Mouse (Mus musculus) left cerebral cortex, postnatal 25 days (tissue): ENCODE results near the gene Hoxc4. TPM values are rescaled to one million over a fixed set of nuclear protein-coding genes. Genes with fewer than 3 reads are reported as not detected.
A peak's percentile ranks its signal among the peaks of the same experiment; 100 is the strongest.

Experiments used
- DNase-seq, 2 experiments: peaks; one replicate each; pipeline ENCODE4 v3.0.0; 2022; ENCODE audit warnings: low spot score in 2 of 2, mixed read lengths in 1 of 2
- intact Hi-C: fragments of 180-260 bp; cut with DNase I; formaldehyde crosslinking; loops from one replicate; pipeline ENCODE4 v1.15.1; 2025
- total RNA-seq, 2 experiments: library from RNA; stranded (reverse); gene quantifications; 2 replicates each; pipeline ENCODE4 v1.2.3; 2021

The Hoxc4 gene
- total RNA-seq, 2 experiments from 2014 or later = not detected

DNA sequence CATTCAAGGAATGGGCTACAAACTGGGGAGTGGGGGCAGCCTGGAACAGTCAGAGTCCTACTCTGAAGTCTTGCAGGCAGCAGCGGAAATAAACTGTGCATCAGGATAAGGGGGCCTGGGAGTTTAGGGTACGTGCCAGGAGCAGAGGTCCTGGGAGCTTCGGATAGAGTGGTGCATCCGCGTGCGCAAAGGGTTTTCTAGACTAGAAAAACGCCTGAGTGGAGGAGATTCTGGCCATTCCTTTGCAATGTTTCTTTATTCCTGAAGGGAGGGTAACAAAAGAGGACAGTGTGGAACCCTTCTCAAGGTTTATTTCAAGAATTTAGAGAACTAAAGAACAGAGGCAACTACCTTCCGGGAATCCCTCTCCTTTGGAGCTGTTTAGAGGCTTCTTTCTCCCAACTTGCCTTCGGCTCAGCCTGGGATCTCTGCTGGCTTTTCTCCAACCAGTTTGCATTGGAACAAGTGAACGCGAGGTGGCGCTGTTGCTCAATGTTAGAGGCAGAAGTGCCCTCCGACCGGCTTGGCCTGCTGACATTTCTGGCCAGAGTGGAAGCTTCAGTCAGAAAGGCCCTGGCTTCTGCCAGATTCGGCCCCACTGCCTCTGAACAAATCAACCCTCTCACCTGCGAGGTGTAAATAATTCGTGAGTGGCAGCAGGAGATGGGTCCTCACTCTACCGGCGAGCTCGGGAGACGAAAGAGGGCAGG, 31.5 kb upstream of the Hoxc4 start:
- DNase-seq = peak; percentile 78 to 82
- intact Hi-C loops = loop anchor here (2.0 to 10.0 kb wide), 2 partner anchors 186 to 292 kb away; no protein-coding TSS in a partner anchor

DNA sequence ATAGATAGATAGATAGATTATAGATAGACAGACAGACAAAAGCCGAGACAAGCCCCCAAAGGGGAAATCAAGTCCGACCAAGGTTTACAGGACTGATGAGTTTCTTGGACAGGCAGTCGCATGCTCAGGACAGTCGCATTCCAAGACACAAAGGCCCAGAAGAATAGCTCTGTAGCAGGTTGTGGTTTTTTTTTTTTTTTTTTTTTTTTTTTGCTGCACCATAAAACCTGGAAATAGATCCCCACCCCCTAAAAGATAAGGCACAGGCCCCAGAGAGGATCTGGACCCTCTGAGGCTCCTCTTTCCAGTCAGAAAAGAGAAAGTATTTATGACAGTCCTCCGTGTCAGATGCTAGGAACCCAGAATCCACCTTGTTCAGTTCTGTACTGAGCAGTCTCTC, 30.7 kb upstream of the Hoxc4 start:
- intact Hi-C loops = loop anchor here (10.0 kb wide), 1 partner anchor 293 kb away; no protein-coding TSS in a partner anchor
- DNase-seq = no peak

DNA sequence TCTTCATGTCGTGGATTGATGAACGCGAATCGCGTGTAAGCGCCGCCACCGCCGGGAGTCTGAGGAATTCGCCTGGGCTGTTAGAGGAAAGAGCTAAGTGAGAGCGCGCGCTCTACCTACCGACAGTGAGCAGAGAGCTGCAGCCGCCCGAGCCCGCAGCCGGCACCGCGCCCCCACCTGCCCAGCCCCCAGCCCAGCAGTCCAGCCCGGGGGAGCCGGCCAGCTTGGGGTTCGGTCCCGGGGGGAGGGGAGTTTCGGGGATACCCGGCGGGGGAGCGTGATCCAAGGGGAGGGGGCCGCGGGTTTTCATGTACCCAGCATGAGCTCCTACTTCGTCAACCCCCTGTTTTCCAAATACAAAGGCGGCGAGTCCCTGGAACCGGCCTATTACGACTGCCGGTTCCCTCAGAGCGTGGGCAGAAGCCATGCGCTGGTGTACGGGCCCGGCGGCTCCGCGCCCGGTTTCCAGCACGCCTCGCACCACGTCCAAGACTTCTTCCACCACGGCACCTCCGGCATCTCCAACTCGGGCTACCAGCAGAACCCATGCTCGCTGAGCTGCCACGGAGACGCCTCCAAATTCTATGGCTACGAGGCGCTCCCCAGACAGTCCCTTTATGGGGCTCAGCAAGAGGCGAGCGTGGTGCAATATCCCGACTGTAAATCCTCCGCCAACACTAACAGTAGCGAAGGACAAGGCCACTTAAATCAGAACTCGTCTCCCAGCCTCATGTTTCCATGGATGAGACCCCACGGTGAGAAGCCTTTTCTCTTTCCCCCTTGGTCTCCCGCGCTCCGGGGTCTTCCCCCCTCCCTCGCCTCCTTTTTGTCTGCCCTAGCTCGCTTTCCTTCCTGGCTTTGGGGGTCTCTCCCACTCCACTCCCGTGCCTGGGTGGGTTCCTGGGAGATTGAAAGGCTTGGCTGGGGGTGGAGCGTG, 28.0 kb upstream of the Hoxc4 start, which contains the start of gene Hoxc8:
Gene Hoxc8 (plus strand): TSS at position 147 of the 937 bp plus-strand sequence.
- intact Hi-C loops = no loop called here
- no peak for DNase-seq

DNA sequence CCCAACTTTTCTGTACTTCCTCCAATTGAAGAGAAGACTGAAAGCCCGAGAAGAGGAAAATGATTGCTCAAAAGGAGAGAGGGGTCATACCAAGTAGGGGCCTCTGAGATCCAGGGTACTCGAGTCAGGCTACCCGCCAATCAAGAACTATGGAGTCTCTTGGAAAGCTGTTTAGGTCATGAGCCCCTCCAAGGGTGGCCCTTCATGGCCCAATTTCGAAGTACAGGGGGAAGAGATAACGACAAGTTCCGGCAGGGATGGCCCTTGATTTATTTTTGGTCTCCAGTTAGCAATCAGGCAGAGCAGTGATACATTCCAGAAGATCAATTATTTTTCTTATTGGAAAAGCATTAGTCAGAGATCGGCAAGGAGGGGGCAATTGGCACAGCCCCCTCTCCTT, 27.0 kb upstream of the Hoxc4 start:
- no peak for DNase-seq
- intact Hi-C loops = no loop called here

DNA sequence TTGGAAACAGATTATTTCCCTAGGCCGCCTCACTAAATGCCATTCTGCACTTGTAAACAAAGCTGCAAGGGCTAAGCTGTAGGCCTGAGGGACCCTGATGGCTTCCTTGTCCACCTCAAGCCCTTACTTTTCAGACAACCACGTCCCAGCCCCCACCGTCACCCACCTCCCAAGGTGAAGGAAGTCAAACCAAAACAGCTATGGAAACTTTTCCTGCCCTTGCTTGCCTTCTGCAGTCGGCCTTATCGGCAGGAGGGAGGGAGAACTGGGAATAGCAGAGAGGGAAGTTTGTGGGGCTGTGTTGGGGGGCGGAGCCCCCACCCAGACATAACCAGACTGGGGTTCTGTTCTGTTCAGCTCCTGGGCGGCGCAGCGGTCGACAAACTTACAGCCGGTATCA, 26.5 kb upstream of the Hoxc4 start:
- intact Hi-C loops = no loop called here
- no peak for DNase-seq

DNA sequence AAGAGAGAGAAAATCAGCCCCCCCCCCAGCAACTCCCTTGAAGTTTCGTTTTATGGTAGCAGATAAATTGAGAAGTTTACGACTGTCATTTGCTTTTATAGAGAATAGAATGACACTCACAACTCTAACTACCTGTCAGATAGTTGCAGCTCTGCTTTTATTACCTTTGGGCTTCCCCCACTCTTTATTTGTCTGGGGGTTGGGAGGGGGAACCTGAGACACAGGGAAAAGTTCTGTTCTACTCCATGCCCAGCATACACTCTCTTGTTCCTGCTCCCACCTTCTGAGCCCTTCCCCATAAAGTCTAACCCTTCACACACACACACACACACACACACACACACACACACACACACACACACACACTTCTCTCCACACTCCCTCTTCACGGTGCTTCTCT, 25.9 kb upstream of the Hoxc4 start:
- intact Hi-C loops = no loop called here
- no peak for DNase-seq

DNA sequence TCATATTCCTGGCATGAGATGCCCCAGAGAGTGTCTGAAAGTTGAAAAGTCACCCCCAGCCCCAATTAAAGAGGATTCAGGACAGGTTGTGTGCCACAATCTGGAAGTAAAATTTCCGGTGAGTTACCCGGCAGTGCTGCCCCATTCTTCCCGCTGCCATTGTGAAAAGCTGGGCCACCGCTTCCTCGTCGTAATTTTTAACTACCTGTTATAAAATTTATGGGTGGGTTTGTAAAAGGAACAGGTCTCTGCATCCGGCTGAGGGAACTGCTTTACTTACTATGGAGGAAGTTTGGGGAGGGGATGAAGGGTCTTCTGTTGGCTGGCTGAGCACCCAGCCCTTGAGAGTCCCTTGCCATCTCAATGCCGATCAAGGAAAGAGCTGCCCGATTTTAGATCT, 22.2 kb upstream of the Hoxc4 start:
- intact Hi-C loops = no loop called here
- no peak for DNase-seq

DNA sequence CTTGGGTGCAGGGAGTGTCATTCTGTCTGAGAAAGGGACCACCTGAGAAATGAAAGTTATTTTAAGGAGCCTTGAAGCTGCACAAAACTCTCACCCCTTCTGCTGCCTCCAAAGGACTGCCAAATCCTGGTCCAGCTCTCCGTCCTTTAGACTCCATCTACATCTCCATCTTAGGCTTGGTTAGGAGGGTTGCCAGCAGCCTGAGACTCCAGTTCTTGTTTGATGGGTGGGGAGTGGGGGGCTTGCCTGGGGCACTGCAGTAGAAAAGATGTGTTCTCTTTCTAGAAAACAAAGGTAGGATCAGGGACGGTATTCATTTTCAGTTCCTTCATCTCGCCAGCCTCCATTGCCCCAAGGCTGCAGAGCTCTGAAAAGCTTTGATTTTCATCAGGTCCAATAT, 21.3 kb upstream of the Hoxc4 start:
- DNase-seq = no peak
- intact Hi-C loops = no loop called here

DNA sequence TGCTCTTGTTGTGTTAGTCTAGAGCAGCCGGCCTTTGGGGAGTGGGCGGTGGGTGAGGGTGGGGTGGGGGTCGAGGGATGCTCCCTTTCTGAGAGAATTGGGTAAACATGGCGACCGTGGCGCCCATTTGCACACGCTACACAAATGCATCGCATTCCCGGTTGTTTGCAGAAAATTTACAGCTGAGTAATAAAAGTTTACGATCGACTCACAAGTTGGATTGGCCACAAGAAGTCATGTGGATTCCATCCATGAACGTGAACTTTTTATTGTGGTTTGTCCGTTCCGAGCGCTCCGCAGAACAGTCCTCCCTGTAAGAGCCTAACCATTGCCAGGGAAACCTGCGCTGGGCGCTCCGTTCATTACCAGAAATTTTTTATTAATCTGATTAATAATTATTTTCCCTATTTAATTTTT, 20.8 kb upstream of the Hoxc4 start, which contains the start of gene Hoxc6:
Gene Hoxc6 (plus strand): TSS at position 319 of the 417 bp plus-strand sequence.
- DNase-seq = no peak
- intact Hi-C loops = no loop called here

DNA sequence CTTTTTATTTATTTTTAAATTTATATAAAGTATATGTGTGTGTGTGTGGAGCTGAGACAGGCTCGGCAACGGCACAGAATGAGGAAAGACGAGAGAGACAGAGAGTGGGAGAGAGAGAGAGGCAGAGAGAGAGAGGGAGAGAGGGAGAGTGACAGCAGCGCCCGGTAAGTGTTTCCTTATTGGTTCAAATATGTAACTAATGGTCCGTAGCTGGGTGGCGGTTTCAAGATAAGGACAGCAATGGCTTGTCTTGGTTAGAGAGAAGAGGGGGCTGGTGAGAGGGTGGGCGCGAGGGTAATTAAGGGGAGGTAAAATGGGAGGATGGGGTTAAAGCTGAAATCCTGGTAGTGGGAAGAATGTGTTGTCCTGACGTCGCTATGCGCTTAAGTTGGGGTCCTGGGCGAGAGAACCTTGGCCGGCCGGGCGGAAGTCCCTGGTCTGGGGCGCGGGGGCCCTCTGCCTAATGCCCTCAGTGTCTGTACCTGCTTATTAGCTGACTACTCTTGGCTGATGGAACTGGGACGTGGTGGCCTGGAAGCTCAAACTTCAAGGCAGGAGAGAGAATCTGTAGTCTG, 20.0 kb upstream of the Hoxc4 start:
- intact Hi-C loops = no loop called here
- DNase-seq = no peak

DNA sequence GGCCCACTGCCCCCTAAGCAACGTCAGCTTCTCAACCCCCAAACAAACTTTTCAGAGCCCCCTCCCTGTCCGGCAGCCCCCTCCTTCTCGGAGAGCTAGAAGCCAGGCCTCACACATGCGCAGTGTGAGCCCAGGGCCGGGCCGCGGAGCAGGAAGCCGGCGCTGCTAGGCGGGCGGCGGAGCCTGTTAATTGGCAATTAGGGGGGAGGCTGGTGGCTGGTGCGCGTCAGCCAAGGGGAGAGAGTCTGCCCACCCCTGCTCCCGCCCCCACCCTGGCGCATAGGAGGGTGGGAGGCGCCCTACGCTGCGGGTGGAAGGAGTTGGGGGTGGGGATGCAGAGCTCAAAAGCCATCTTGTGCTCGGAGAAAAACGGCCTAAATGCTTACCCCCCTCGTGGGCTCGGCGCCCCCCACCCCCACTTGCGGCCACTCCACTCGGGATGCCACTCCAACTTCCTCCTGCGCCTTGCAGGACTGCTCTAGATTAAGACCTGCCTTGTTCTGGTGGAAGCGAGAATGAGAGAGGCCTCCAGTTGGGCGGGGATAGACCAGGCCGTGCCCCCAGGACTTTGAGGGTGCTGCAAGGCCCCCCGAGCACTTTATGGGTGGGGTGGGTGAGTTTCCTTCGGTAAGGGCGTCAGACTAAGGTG, 19.4 kb upstream of the Hoxc4 start:
- peak in 1 of 2 experiments; percentile 32 for DNase-seq
- intact Hi-C loops = no loop called here

DNA sequence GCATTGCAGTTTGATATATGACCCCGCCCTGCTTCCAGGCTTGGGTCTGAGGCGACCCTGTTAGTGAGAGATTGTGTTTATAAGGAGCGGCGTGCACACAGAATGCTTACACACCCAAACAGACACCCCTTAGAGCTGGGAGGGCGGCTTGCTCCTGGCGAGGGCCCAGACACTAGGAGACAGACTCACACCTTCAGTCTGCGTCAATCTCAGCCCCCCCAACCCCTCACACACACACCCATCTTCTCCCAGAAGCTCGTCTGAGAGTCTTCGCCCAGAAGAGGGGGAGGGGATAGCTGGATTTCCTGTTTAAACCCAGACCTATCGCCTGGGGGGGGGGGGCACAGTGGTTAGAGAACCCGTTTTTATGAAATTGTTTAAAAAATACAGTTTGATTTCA, 18.8 kb upstream of the Hoxc4 start:
- intact Hi-C loops = no loop called here

DNA sequence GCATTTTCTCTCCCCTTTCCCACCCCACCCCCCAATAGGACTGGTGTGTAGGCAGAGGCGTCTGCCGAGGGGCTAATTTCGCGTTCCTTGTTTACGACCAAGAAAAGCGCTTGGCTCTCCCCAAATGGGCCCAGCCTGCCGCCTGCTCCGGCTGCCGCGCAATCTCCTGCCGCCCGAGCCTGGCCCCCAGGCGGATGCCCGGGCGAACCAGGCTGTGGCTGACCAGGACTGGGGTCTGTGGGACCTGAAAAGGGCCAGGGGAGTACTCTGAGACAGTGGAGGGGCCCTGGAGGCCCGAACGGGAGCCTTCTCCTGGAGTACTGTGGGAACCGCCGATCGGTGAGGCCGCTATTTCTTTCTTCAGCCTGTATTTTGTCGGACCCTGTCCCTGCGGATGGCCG, 18.2 kb upstream of the Hoxc4 start:
- intact Hi-C loops = no loop called here
- DNase-seq = no peak

More for the DNA sequence above, 18.8 kb upstream of the Hoxc4 start:
- DNase-seq = no peak

DNA sequence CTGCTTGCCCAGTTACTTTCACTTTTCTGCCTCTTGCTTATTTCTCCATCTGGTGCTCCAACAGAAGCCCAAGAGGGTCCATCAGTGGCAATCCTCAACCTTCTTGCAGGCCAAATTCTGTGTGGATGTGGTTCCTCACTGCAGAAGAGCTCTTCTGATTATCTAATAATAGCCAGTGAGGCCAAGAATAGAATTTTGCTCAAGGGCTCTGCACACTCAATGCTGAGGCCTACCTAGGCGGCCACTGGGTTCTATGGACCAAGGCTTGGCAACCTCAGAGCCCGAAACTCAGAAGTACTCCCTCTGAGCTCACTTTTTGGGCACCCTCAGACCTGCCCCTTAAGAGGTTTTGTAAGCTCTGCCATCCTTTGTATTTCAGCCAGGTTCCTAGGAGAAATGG, 17.4 kb upstream of the Hoxc4 start:
- DNase-seq = no peak
- intact Hi-C loops = no loop called here

DNA sequence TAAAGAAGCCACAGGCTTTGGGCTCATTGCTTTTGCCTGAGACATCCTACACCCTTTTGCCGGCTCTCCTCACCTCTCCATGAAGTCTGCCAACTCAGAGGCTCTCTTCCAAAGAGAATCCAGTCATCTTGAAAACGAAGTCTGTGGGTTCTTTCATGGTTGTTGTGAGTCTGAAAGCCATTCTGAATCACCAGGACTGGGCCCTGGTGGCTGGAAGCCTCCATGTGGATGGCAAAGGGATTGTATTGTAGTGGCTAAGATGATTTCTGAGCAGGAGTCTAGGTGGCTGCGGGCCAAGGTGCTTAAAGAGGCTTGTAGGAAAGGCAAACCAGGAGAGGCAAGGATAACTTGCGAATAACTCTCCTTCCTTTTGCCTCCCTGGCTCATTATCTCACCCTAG, 16.6 kb upstream of the Hoxc4 start:
- intact Hi-C loops = no loop called here

DNA sequence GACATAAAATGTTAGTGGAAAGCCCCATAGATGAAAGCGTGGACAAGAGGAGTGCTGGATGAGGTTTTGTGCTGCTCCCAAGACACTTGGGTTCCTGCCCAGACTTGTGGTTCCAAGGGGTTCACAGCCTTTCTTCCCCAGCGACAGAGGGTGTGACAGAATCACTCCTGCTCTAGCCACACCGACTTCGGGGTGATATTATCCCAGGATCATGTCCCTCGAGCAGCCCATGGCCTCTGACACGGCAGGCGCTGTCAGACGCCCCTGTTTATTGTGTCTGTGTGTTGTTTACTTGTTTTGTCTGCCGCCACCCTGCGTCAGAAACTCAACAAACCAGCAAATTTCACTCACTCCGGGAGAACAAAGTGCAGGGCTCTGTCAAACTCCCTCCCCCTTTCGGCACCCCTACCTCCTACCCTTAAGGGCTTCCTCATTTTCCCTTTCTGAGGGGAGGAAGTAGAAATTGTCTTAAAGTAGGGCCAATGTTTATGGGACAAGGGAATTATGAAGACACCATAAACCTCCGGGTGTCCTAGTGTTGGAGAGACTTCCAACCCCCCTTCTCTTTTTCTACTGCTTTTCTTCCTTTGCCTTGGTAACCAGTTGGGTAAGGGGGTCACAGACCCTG, 15.8 kb upstream of the Hoxc4 start:
- intact Hi-C loops = no loop called here
- DNase-seq = no peak

More for the DNA sequence above, 16.6 kb upstream of the Hoxc4 start:
- DNase-seq = no peak

DNA sequence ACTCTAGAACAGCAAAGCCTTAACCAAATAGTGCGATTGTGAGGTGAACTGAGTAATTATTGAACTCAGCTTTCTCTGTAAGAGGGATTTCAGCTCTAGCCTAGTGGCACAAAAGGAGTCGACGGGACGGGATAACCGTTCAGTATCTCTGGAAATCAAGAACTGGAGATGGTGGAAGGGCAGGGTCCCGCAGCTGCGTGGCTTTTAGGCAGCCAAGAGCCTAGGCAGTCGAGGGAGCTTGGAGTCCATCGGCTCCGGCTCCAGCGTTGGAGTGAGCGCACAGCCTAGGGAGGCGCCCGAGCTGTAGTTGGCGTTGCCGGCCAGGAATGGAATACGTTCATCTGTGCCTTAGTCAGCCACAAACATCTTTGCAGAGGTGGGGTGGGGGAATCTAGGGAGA, 13.4 kb upstream of the Hoxc4 start:
- intact Hi-C loops = no loop called here
- DNase-seq = no peak

DNA sequence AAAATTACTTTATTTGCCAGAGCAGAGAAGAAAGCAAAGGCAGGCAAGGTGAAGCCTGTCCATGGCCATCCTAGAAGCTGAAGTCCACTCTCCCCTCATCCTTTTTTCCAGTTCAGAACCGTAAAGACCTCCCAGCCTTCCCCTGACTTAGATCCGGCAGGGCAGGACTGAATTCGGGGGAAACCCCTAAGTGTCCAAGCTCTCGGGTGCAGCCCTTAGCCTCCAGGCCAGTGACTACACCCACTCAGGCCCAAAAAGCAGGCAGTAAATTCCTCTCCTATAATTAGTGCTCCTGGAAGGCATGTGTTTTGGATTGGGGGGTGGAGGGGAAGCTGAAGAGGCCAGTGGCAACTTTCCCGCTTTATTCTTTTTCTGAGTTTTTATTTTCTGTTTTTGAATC, 12.9 kb upstream of the Hoxc4 start:
- intact Hi-C loops = no loop called here
- no peak for DNase-seq

DNA sequence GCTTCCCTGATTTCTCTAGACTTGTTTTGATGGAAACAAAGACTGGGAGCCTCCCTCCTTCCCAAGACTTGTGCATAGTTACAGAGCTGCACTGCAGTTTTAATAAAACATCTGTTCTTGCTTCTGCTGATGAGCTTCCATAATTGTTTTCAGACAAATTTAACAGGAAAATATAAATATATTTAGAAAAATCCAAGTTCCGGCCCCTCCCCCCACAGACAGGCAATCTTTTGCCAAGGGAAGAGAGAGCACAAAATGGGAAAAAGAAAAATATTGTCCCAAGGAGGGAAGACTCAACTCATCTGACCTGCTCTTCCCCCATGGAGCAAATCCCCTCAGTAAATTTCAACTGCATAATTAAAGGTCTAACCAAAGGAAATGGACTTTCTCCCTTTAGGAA, 12.4 kb upstream of the Hoxc4 start:
- DNase-seq = no peak
- intact Hi-C loops = no loop called here
